Mouse (Mus musculus) CH12.LX (cell line): ENCODE data around the gene Riok2.

Experiments used
- CTCF ChIP-seq, 2 experiments: IDR thresholded peaks in 1 of 2; conservative IDR thresholded peaks in 1 of 2; 2 replicates each; pipeline ENCODE4 v1.5.1; 2011 to 2012; ENCODE audit warnings: low read depth in 2 of 2, low read length in 2 of 2, improper control_type of control experiment in 1 of 2, inconsistent platforms in 1 of 2, mild to moderate bottlenecking in 1 of 2, moderate library complexity in 1 of 2
- ETS1 ChIP-seq: conservative IDR thresholded peaks from 2 replicates; pipeline ENCODE4 v1.6.1; 2012; ENCODE audit warnings: low read depth, mild to moderate bottlenecking, inconsistent platforms, low read length, improper control_type of control experiment, moderate library complexity
- GABPA ChIP-seq: IDR thresholded peaks from 2 replicates; pipeline ENCODE4 v1.6.1; 2012; ENCODE audit warnings: low read depth, low read length, improper control_type of control experiment, inconsistent platforms; ENCODE audit not compliant: insufficient replicate concordance
- MEF2A ChIP-seq: IDR thresholded peaks from 2 replicates; pipeline ENCODE4 v1.6.1; 2014; ENCODE audit warnings: low read depth, mild to moderate bottlenecking, inconsistent platforms, low read length, improper control_type of control experiment, borderline replicate concordance

DNA sequence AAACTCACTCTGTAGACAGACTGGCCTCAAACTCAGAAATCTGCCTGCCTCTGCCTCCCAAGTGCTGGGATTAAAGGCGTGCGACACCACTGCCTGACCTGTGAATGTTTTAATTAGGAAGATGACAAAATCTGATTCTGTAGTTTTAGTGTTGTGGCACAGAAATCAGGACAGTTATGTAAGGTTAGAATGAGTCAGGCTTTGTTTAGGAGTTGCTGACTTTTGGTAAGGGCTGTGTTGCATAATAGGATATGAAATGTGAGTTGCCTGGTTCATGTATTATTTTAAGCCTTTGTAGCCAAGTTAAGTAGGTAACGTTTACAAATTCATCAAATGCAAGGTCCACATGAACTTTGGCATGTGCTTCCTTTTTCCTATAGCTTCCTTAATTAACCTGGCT is 1.5 kb downstream of the Riok2 start:
- no peak for TF ChIP-seq GABPA
- TF ChIP-seq MEF2A: no peak
- TF ChIP-seq CTCF (conservative IDR thresholded peaks at IDR 0.05 in 1 of 2, IDR thresholded peaks at IDR 0.05 in 1 of 2; ENCODE audit: low read depth in 2 of 2, low read length in 2 of 2): no peak
- TF ChIP-seq ETS1: no peak
